Mouse (Mus musculus) heart, adult 18-20 months (tissue): ENCODE measurements at regions not wholly inside any gene's neighbourhood (a gene's known extent, or its start where the extent isn't known, plus 50 kb on each side); places are given as distances from the start of the nearest gene placed in this dataset.
A peak's percentile ranks its signal among the peaks of the same experiment; 100 is the strongest.

Experiments
- DNase-seq, 2 experiments: peaks; one replicate each; pipeline ENCODE4 v3.0.0; 2021 to 2022; ENCODE audit warnings: mixed read lengths in 1 of 2

DNA sequence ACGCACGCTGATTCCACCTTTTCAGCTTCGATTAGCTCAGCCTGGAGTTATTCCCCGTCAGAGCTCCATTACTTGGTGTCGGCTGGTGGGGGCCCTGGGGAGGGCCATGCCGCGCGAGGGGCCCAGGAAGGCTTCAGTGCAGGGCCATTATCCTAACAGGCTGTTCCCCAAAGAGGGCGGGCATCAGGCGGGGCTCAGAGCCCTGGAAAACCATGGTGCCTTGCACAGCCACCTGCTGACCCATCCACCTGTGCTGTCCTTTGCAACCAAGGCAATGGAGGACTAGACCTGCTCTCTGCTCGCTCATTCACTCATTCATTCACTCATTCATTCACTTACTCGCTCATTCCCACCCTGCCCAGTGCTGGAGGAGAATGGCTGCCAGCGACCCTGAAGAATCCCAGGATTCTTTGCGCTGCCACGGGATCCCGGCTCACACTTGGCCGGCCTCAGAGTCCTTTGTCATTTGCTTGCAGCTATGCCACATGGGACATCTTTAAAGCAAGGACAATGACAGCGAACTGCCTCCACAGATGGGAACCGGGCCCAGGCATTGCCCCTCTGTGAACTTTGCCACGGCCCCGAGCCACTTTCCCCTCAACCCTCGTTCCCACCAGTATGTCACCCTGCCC lies 78.6 kb upstream of the Nkx1-1 start:
- DNase-seq, result no peak

DNA sequence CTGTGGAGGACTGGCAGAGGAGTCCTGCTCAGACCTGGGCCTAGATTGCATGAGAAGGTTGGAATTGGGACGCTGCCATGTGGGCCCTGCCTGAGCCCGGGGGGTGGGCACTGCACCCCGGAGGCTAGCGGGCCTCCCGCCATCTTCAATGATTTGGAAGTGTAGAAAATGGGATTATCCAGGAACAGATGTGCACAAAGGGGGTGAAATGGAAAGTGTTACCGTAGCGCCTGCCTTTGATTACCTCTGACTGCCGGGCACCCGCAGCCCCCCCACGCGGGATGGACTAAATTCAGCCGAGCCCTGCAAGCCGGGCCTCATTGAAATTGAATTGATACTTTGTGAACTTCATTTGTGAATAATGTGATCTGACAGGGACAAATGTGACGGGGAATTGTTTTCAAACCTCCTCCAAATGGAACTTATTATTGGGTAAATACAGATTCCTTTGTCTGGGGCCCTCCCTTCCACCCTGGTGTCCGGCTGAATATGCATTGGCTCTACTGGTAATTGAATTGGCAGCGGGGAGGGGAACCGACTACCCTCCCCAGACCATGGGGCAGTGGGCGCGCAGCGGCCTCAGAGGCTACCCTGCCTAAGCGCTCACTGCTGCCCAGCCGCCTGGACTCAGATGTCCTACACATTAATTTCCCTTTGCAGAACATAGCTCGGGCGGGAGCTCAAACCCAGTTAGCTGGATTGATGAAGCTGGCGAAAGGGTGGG lies 77.9 kb upstream of the Nkx1-1 start:
- DNase-seq, result no peak

DNA sequence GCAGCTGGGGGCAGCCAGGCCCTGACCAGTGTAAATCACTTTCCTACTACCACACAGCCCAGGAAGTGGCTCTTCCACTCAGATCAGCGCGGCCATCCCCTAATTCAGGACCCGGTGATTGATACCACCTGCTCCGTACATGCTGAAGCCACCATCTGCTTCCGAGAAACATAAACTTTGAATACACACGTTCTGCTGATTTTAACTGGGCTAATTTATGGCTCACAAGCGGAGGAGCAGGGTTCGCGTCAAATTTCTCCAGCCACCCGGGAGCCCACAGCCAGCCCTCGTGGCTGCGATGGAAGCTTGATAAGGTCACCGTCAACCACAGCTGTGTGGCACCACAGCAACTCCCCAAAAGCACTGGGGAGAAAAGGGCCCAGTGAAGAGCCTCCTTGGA lies 72.0 kb upstream of the Nkx1-1 start:
- DNase-seq, result no peak

DNA sequence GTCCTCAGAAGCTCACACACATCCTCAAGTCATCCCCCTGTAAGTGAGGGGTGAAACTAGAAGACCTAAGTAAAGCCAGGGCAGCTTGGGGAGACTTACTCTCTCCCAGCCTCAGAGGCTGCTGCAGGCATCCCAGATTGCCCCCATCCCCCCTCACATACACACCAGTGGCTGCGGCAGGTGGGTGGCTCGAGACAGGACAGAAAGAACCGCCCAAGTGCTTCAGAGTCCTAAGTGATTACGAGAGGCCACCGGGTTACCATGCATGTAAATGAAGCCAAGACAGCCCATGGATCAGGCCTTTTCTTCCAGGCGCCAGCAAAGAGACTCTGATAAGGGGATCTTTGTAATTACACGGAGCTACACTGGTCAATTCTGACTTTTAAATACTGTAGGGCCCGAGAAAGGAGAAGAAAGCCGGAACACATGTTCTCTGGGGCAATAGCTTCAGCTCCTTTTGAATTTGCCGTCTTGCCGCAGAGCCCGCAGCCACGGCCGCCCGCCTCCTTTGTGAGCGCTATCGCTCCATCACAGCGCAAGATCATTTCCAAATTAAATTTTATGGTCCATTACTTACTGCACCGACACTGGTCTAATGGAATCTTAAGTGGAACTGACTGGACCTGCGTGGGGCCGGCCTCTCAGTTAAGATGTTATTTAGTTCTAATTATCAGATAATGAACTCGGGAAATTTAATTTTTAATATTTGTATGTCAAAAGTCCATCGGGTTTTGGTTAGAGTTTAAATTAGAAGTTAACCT lies 68.1 kb upstream of the Nkx1-1 start:
- DNase-seq, result no peak

DNA sequence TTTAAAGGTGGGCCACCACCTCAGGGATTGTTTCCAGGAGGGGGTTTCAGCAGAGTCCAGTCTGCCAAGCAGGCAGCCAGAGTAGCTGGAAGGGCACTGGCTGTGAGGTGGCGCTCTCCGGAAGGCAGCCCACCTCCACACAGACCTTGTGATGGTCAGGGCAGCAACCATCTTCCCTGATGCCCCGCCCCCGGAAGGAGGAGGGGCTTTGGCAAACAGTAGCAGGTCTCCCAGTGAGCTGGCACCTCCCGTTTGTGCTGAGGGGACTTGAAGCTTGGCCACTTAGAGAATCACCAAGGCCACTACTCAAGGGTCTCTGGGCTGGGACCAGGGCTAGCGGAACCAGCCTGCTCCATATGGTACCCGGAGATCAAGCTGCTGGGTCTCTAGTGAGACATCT lies 67.4 kb upstream of the Nkx1-1 start:
- no peak for DNase-seq

DNA sequence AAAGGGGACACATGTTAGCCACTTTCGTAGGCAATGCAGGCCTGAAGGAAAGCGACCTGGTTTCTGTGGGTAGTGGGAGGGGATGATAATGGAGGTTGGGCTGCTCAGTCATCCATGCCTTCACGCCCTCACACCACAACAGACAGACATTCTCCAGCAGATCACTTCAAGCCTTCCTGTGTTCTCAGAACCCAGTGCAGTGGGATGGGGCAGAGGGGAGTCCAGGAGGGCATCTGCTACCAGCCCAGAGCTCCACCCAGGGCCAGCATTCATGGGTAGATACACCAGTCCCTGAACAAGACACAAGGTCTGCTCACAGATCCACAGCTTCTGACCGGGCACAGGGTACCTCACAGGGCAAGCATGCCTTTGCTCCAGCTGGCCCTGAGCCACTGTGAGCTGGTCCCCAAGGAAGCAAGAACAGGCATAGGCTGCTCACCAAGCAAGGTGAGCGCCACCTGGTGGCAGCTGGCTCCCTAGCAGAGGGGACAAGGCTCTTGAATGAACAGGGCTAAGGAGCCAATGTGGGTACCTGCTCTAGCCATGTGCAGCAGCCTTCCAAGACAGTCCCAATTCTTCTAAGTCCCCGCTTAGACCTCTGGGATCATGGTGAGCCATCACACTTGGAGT lies 62.2 kb upstream of the Nkx1-1 start:
- peak; percentile 63 to 83 for DNase-seq

DNA sequence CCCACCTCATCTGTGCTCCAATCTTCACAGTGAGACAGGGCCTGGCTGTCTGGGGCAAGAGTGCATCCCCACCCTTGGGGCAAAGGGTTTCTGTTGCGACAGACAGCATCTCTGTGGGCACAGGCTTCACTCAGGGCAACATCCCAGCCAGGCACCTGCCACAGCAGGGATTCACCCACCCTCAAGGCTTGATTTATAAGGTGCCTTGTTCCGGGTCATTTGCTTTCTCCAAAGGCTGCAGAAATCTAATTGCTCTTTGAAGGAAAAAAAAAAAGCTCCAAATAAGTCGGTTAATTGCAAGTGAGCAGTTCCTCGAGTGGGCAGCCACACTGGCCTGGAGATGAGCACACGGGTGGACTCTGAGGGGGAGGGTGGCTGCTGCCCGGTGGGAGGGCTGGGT lies 61.5 kb upstream of the Nkx1-1 start:
- no peak for DNase-seq

DNA sequence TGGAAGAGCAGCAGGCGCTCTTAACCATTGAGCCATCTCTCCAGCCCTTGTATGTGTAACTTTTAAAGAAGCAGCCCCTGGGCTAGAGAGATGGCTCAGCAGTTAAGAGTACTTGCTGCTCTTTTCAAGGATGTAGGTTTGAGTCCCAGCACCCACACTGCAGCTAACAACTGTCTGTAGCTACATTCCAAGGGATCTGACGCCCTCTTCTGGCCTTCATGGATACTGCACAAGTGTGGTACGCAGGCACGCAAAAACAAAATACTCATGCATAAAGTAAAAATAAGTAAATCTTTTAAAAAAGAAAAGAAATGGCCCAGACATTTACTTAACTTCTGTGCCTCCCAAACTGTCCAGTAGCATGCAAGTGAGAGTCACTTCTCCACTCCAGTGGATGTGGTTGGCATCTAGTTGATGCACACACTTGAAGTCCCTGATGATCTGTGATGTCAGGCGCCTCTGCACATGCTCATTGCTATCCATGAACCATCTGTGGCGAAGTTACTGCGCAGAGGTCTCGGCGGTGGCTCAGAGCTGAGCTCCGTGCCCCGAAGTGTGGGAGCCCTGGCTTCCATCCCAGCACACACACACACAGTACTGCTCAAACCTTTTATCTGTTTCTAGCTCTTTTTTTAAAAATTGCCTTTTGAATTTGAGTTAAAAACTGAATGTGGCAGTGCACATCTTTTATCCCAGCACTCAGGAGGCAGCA lies 59.0 kb upstream of the Nkx1-1 start:
- DNase-seq, result no peak

DNA sequence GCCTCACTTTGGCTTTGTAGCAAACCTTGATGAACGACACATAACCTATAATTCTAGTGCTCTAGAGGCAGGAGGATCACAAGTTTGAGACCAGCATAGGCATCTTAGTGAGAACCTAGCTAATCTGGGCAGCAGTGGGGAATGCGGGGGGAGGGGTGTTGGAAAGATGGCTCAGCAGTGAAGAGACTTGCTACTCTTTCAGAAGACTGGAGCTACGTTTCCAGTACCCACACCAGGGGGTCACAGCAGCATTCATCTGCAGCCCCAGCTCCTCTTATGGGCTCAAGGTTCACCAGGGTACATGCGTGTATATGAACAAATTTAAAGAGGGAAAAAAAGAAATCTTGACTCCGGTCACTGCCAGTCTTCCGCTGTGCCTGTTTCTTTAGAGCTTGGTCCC lies 55.5 kb upstream of the Nkx1-1 start:
- DNase-seq, result no peak

DNA sequence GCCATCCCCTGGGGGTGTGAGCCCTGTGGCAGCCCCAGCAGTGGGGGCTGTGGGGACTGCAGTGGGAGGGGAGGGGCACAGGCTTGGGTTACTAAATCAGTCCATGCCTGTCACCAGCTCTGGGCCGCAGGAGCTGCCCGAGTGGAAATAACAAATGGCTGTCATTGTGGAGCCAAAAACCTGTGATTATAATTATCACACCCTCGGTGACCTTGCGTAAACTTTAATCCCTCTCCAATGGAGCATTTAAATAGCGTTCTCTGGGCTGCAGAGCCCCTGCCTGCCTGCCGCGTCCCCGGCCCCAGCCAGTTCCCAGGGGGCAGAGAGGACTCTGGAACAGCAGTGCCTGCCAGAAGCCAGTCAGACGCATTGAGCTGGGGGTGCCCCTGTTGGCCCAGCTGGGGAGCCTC lies 54.4 kb upstream of the Nkx1-1 start:
- DNase-seq, result peak; percentile 32 to 38

DNA sequence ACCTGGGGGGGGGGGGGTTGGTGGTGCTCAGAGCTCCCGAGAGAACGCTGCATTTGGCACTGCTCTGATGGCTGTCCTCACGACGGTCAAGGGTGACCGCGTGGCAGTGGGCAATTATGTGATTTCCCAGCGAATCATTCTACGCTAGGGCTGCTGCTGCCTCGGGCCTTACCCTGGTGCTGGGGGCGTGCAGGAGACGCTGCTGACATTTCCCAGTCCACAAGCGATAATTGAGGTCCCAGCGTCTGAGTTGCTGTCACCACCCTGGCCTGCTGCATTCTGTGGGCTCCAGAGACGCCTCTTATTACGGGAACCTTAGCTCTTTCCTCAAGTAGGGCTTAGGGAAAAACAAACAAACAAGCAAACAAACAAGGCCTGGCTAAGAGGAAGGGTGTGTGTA lies 52.0 kb upstream of the Nkx1-1 start:
- no peak for DNase-seq
